Mouse (Mus musculus) thymus, postnatal 4 days (tissue): ENCODE measurements around the gene Ppp1r9a.
A peak's percentile ranks its signal among the peaks of the same experiment; 100 is the strongest.

Experiments
- DNase-seq: peaks from one replicate; pipeline ENCODE4 v3.0.0; 2021

The Ppp1r9a gene

GRCm38 (mm10) chr6:5010553-5011416, 108.1 kb downstream of the Ppp1r9a start:
- DNase-seq, result no peak

GRCm38 (mm10) chr6:5012794-5013193, 110.1 kb downstream of the Ppp1r9a start:
- DNase-seq, result no peak

- DNase-seq, result no peak
Measured at GRCm38 (mm10) chr6:5014567-5014966, 111.8 kb downstream of the Ppp1r9a start.

- DNase-seq, result no peak
Measured at GRCm38 (mm10) chr6:5015173-5015572, 112.5 kb downstream of the Ppp1r9a start.

- DNase-seq, result no peak
Measured at GRCm38 (mm10) chr6:5017945-5018511, 115.3 kb downstream of the Ppp1r9a start.

GRCm38 (mm10) chr6:5019208-5019607, 116.5 kb downstream of the Ppp1r9a start:
- DNase-seq, result no peak

GRCm38 (mm10) chr6:5019969-5020368, 117.3 kb downstream of the Ppp1r9a start:
- DNase-seq, result no peak

GRCm38 (mm10) chr6:5020510-5020909, 117.8 kb downstream of the Ppp1r9a start:
- DNase-seq, result no peak

- no peak for DNase-seq
Measured at GRCm38 (mm10) chr6:5022677-5023076, 120.0 kb downstream of the Ppp1r9a start.

GRCm38 (mm10) chr6:5024893-5025292, 122.2 kb downstream of the Ppp1r9a start:
- DNase-seq, result no peak

- no peak for DNase-seq
Measured at GRCm38 (mm10) chr6:5026772-5027171, 124.1 kb downstream of the Ppp1r9a start.

- DNase-seq, result no peak
Measured at GRCm38 (mm10) chr6:5027213-5027612, 124.5 kb downstream of the Ppp1r9a start.

- DNase-seq, result no peak
Measured at GRCm38 (mm10) chr6:5027801-5028200, 125.1 kb downstream of the Ppp1r9a start.

GRCm38 (mm10) chr6:5029205-5029927, 126.6 kb downstream of the Ppp1r9a start:
- DNase-seq, result no peak

- no peak for DNase-seq
Measured at GRCm38 (mm10) chr6:5029956-5030355, 127.2 kb downstream of the Ppp1r9a start.

GRCm38 (mm10) chr6:5032986-5033633, 130.4 kb downstream of the Ppp1r9a start:
- no peak for DNase-seq

GRCm38 (mm10) chr6:5037225-5037624, 134.5 kb downstream of the Ppp1r9a start:
- DNase-seq, result no peak

GRCm38 (mm10) chr6:5038140-5038749, 135.5 kb downstream of the Ppp1r9a start:
- DNase-seq, result no peak

GRCm38 (mm10) chr6:5039316-5039715, 136.6 kb downstream of the Ppp1r9a start:
- DNase-seq, result no peak

- DNase-seq, result no peak
Measured at GRCm38 (mm10) chr6:5045854-5046253, 143.1 kb downstream of the Ppp1r9a start.

- DNase-seq, result no peak
Measured at GRCm38 (mm10) chr6:5048025-5048424, 145.3 kb downstream of the Ppp1r9a start.

GRCm38 (mm10) chr6:5052309-5052708, 149.6 kb downstream of the Ppp1r9a start:
- peak; percentile 12 for DNase-seq
